Mouse (Mus musculus) lung, postnatal 0 days (tissue): Measurements from ENCODE around the gene Gnaq. TPM values are rescaled to one million over a fixed set of nuclear protein-coding genes. Genes with fewer than 3 reads are reported as not detected.

Experiments
- ATAC-seq: fragments of 200-750 bp; cut with Nextera tagmentation; 2 replicates; pipeline ENCODE4 v1.8.0; 2017; ENCODE audit warnings: moderate library complexity
- DNase-seq: peaks from one replicate; pipeline ENCODE4 v3.0.0-alpha.2; 2016; ENCODE audit warnings: low spot score
- H3K27ac ChIP-seq: fragments of 300-500 bp; sonication (generic); 2 replicates; pipeline ENCODE4 v1.5.1; 2014; ENCODE audit warnings: antibody characterized with exemption, mild to moderate bottlenecking, low read length, mixed read lengths
- H3K27me3 ChIP-seq: fragments of 300-500 bp; sonication (generic); replicated peaks from 2 replicates; pipeline ENCODE4 v1.6.1; 2014; ENCODE audit warnings: low read length, mixed read lengths; ENCODE audit not compliant: insufficient read depth
- H3K36me3 ChIP-seq: fragments of 300-500 bp; sonication (generic); 2 replicates; pipeline ENCODE4 v1.6.1; 2014; ENCODE audit warnings: low read length, mixed read lengths; ENCODE audit not compliant: insufficient read depth
- H3K4me1 ChIP-seq: fragments of 300-500 bp; sonication (generic); 2 replicates; pipeline ENCODE4 v1.6.1; 2014; ENCODE audit warnings: antibody characterized with exemption, low read depth, low read length, mixed read lengths; ENCODE audit not compliant: insufficient read depth
- H3K4me2 ChIP-seq: fragments of 300-500 bp; sonication (generic); replicated peaks from 2 replicates; pipeline ENCODE4 v1.6.1; 2014; ENCODE audit warnings: low read depth, mild to moderate bottlenecking, low read length, moderate library complexity, mixed read lengths
- H3K4me3 ChIP-seq: fragments of 300-500 bp; sonication (generic); 2 replicates; pipeline ENCODE4 v1.5.1; 2014; ENCODE audit warnings: low read depth, low read length
- H3K9ac ChIP-seq: fragments of 300-500 bp; sonication (generic); replicated peaks from 2 replicates; pipeline ENCODE4 v1.6.1; 2014; ENCODE audit warnings: low read depth, mild to moderate bottlenecking
- H3K9me3 ChIP-seq: fragments of 300-500 bp; sonication (generic); 2 replicates; pipeline ENCODE4 v1.6.1; 2016; ENCODE audit warnings: low read length, mixed read lengths
- CTCF ChIP-seq: IDR thresholded peaks from 2 replicates; pipeline ENCODE4 v1.5.1; 2016; ENCODE audit warnings: antibody characterized with exemption, mild to moderate bottlenecking
- EP300 ChIP-seq: IDR thresholded peaks from 2 replicates; pipeline ENCODE4 v1.6.1; 2016; ENCODE audit warnings: antibody characterized with exemption, mild to moderate bottlenecking, control low read depth
- WGBS: fragments of 180-500 bp; shearing (Covaris S2); extraction: QIAGEN DNeasy Blood & Tissue Kit; methylation state at CpG from one replicate; pipeline ENCODE4 v1.1.7; 2014; 5-methylcytosine and 5-hydroxymethylcytosine counted together
- polyA plus RNA-seq: library from polyadenylated mRNA; unstranded; fragments of >200 nt; fragmentation: Nextera tagmentation; extraction: Ambion mirVana; gene quantifications from 2 replicates; pipeline ENCODE4 v1.2.1, GENCODE M21; 2015

The Gnaq gene
- polyA plus RNA-seq, 1 experiment from 2014 or later, result 27.6 TPM

- H3K27ac ChIP-seq, result peak overlapping the region; percentile 15; the same call in 1 of the 2 replicates
- no peak for TF ChIP-seq CTCF
- no peak for TF ChIP-seq EP300
- no peaks in the 10 kb centered on the region for H3K27me3 ChIP-seq
- H3K9ac ChIP-seq, result no peak overlapping the region
- DNase-seq, result peak; percentile 62
- peaks cover 43% of the 10 kb centered on the region; the same call in 1 of the 2 replicates for H3K4me1 ChIP-seq
- H3K4me3 ChIP-seq, result no peak overlapping the region
- WGBS, result 60% methylated on average over 5 of the region's 5 CpGs
- peak; percentile 24 for ATAC-seq
- H3K4me2 ChIP-seq, result peak overlapping the region; percentile 28; the same call in 1 of the 2 replicates
- H3K9me3 ChIP-seq, result no peaks in the 10 kb centered on the region
- no peaks in the 10 kb centered on the region for H3K36me3 ChIP-seq
These were observed 5.5 kb downstream of the Gnaq start for GRCm38 (mm10) chr19:16138064-16138580.

GRCm38 (mm10) chr19:16140710-16141109 lies 8.1 kb downstream of the Gnaq start:
- peaks cover 33% of the 10 kb centered on the region; the same call in 1 of the 2 replicates for H3K4me1 ChIP-seq
- WGBS, result 32% methylated on average over 4 of the region's 4 CpGs

GRCm38 (mm10) chr19:16141857-16142256 lies 9.2 kb downstream of the Gnaq start:
- DNase-seq (peak; percentile 56), ATAC-seq (peak; percentile 83)
- H3K27me3 ChIP-seq, result no peaks in the 10 kb centered on the region
- peak overlapping the region; percentile 73 for H3K27ac ChIP-seq
- no peak overlapping the region for H3K9ac ChIP-seq
- H3K4me2 ChIP-seq, result no peak overlapping the region
- 63% methylated on average over 4 of the region's 4 CpGs for WGBS
- no peaks in the 10 kb centered on the region for H3K36me3 ChIP-seq
- TF ChIP-seq CTCF (no peak), EP300 (peak; percentile 93)
- no peak overlapping the region for H3K4me3 ChIP-seq
- H3K4me1 ChIP-seq, result peaks cover 30% of the 10 kb centered on the region; the same call in 1 of the 2 replicates
- no peaks in the 10 kb centered on the region for H3K9me3 ChIP-seq

More at GRCm38 (mm10) chr19:16140710-16141109, 8.1 kb downstream of the Gnaq start:
- no peaks in the 10 kb centered on the region for H3K9me3 ChIP-seq
- no peaks in the 10 kb centered on the region for H3K36me3 ChIP-seq
- DNase-seq (peak; percentile 66), ATAC-seq (peak; percentile 54)
- no peaks in the 10 kb centered on the region for H3K27me3 ChIP-seq
- no peak overlapping the region for H3K4me3 ChIP-seq
- no peak overlapping the region for H3K4me2 ChIP-seq
- H3K27ac ChIP-seq, result peak overlapping the region; percentile 28
- TF ChIP-seq EP300 (peak; percentile 82), CTCF (no peak)
- no peak overlapping the region for H3K9ac ChIP-seq

GRCm38 (mm10) chr19:16142990-16143389 lies 10.4 kb downstream of the Gnaq start:
- no peak overlapping the region for H3K4me3 ChIP-seq
- H3K9me3 ChIP-seq, result no peaks in the 10 kb centered on the region
- H3K4me2 ChIP-seq, result 0 out of 2 replicates have a peak overlapping the region, but pooled peaks have one; percentile 8
- TF ChIP-seq EP300 (no peak), CTCF (no peak)
- no peaks in the 10 kb centered on the region for H3K27me3 ChIP-seq
- peaks cover 23% of the 10 kb centered on the region; the same call in 1 of the 2 replicates for H3K4me1 ChIP-seq
- no peaks in the 10 kb centered on the region for H3K36me3 ChIP-seq
- H3K27ac ChIP-seq, result peak overlapping the region; percentile 32; the same call in 1 of the 2 replicates
- DNase-seq (no peak), ATAC-seq (no peak)
- 88% methylated on average over 10 of the region's 10 CpGs for WGBS
- no peak overlapping the region for H3K9ac ChIP-seq

- Histone ChIP-seq H3K27ac (no peak overlapping the region), H3K4me1 (no peaks in the 10 kb centered on the region), H3K36me3 (no peaks in the 10 kb centered on the region), H3K27me3 (no peaks in the 10 kb centered on the region), H3K9me3 (no peaks in the 10 kb centered on the region), H3K4me3 (no peak overlapping the region), H3K9ac (no peak overlapping the region), H3K4me2 (no peak overlapping the region)
- peak; percentile 50; the same call in 1 of the 2 replicates for ATAC-seq
- no peak for DNase-seq
- WGBS, result 75% methylated on average over 6 of the region's 6 CpGs
- TF ChIP-seq CTCF, result no peak
- TF ChIP-seq EP300, result no peak
These were observed 14.8 kb downstream of the Gnaq start for GRCm38 (mm10) chr19:16147446-16147845.

- Histone ChIP-seq H3K9me3 (no peaks in the 10 kb centered on the region), H3K36me3 (no peaks in the 10 kb centered on the region), H3K4me2 (no peak overlapping the region), H3K27ac (no peak overlapping the region), H3K27me3 (no peaks in the 10 kb centered on the region), H3K4me1 (no peaks in the 10 kb centered on the region), H3K9ac (no peak overlapping the region), H3K4me3 (no peak overlapping the region)
- TF ChIP-seq EP300, result no peak
- TF ChIP-seq CTCF, result no peak
- no peak for ATAC-seq
- 84% methylated on average over 1 of the region's 1 CpGs for WGBS
- DNase-seq, result no peak
These were observed 16.5 kb downstream of the Gnaq start for GRCm38 (mm10) chr19:16149094-16149493.
